Mouse (Mus musculus) liver, embryonic 16.5 days (tissue): ENCODE measurements around the gene Arnt. TPM values are rescaled to one million over a fixed set of nuclear protein-coding genes. Genes with fewer than 3 reads are reported as not detected.
A peak's percentile ranks its signal among the peaks of the same experiment; 100 is the strongest.

ENCODE experiments used
- ATAC-seq: fragments of 200-750 bp; cut with Nextera tagmentation; 2 replicates; pipeline ENCODE4 v1.8.0; 2017; ENCODE audit warnings: low read depth, mild to moderate bottlenecking, moderate number of reproducible peaks, moderate library complexity
- H3K27ac ChIP-seq: fragments of 300-500 bp; sonication (generic); 2 replicates; pipeline ENCODE4 v1.5.1; 2014; ENCODE audit warnings: mild to moderate bottlenecking, low read length
- H3K27me3 ChIP-seq: fragments of 300-500 bp; sonication (generic); 2 replicates; pipeline ENCODE4 v1.6.1; 2014; ENCODE audit warnings: low read depth, low read length, mixed read lengths; ENCODE audit not compliant: control insufficient read depth, insufficient read depth
- H3K36me3 ChIP-seq: fragments of 300-500 bp; sonication (generic); 2 replicates; pipeline ENCODE4 v1.6.1; 2014; ENCODE audit warnings: mild to moderate bottlenecking; ENCODE audit not compliant: control insufficient read depth, insufficient read depth
- H3K4me1 ChIP-seq: fragments of 300-500 bp; sonication (generic); 2 replicates; pipeline ENCODE4 v1.6.1; 2014; ENCODE audit warnings: low read depth, low read length, mixed read lengths; ENCODE audit not compliant: control insufficient read depth
- H3K4me2 ChIP-seq: fragments of 300-500 bp; sonication (generic); 2 replicates; pipeline ENCODE4 v1.6.1; 2014; ENCODE audit warnings: low read depth, low read length, mixed read lengths
- H3K4me3 ChIP-seq: fragments of 300-500 bp; sonication (generic); 2 replicates; pipeline ENCODE4 v1.5.1; 2014; ENCODE audit warnings: low read depth, mild to moderate bottlenecking, low read length
- H3K9ac ChIP-seq: fragments of 300-500 bp; sonication (generic); 2 replicates; pipeline ENCODE4 v1.6.1; 2014; ENCODE audit warnings: low read depth, low read length
- H3K9me3 ChIP-seq: fragments of 300-500 bp; sonication (generic); replicated peaks from 2 replicates; pipeline ENCODE4 v1.6.1; 2016; ENCODE audit warnings: low read length; ENCODE audit not compliant: control insufficient read depth
- WGBS: fragments of 180-500 bp; shearing (Covaris S2); extraction: QIAGEN DNeasy Blood & Tissue Kit; methylation state at CpG from one replicate; pipeline ENCODE4 v1.1.7; 2014; ENCODE audit not compliant: insufficient replicate concordance; 5-methylcytosine and 5-hydroxymethylcytosine counted together
- polyA plus RNA-seq: library from polyadenylated mRNA; unstranded; fragments of >200 nt; fragmentation: Nextera tagmentation; extraction: Ambion mirVana; gene quantifications from 2 replicates; pipeline ENCODE4 v1.2.1, GENCODE M21; 2015

Gene Arnt
- polyA plus RNA-seq, 1 experiment from 2014 or later = 16.9 TPM

- Histone ChIP-seq H3K4me1 (peaks cover 65% of the 10 kb centered on the region), H3K36me3 (no peaks in the 10 kb centered on the region), H3K9ac (peak overlapping the region; percentile 66), H3K4me2 (peak overlapping the region; percentile 60), H3K27ac (peak overlapping the region; percentile 93), H3K9me3 (no peaks in the 10 kb centered on the region), H3K27me3 (no peaks in the 10 kb centered on the region), H3K4me3 (peak overlapping the region; percentile 36)
- peak; percentile 84 for ATAC-seq
- 31% methylated on average over 3 of the region's 3 CpGs for WGBS
Observed at GRCm38 (mm10) chr3:95516614-95517041, 82.4 kb downstream of the Arnt start.

- Histone ChIP-seq H3K4me3 (no peak overlapping the region), H3K4me1 (peaks cover 65% of the 10 kb centered on the region)
Observed at GRCm38 (mm10) chr3:95517493-95517898, 83.3 kb downstream of the Arnt start.

GRCm38 (mm10) chr3:95518891-95519290, 84.7 kb downstream of the Arnt start:
- Histone ChIP-seq H3K4me2 (peak overlapping the region; percentile 51), H3K36me3 (no peaks in the 10 kb centered on the region), H3K9me3 (no peaks in the 10 kb centered on the region), H3K4me1 (peaks cover 67% of the 10 kb centered on the region), H3K27me3 (no peaks in the 10 kb centered on the region), H3K4me3 (0 out of 2 replicates have a peak overlapping the region, but pooled peaks have one; percentile 2), H3K27ac (peak overlapping the region; percentile 88), H3K9ac (peak overlapping the region; percentile 55)
- 24% methylated on average over 7 of the region's 7 CpGs for WGBS
- peak; percentile 17 for ATAC-seq

More at GRCm38 (mm10) chr3:95517493-95517898, 83.3 kb downstream of the Arnt start:
- H3K9ac ChIP-seq = peak overlapping the region; percentile 66
- H3K27me3 ChIP-seq = no peaks in the 10 kb centered on the region
- no peaks in the 10 kb centered on the region for H3K36me3 ChIP-seq
- H3K9me3 ChIP-seq = no peaks in the 10 kb centered on the region
- WGBS = 12% methylated on average over 10 of the region's 10 CpGs
- peak overlapping the region; percentile 93 for H3K27ac ChIP-seq
- H3K4me2 ChIP-seq = peak overlapping the region; percentile 60
- peak; percentile 14 for ATAC-seq

- 0 out of 2 replicates have a peak overlapping the region, but pooled peaks have one; percentile 2 for H3K4me3 ChIP-seq
- H3K4me1 ChIP-seq = peaks cover 67% of the 10 kb centered on the region
- no peaks in the 10 kb centered on the region for H3K27me3 ChIP-seq
- no peaks in the 10 kb centered on the region for H3K9me3 ChIP-seq
- H3K27ac ChIP-seq = peak overlapping the region; percentile 88
- peak overlapping the region; percentile 51 for H3K4me2 ChIP-seq
- peak; percentile 86 for ATAC-seq
- H3K9ac ChIP-seq = peak overlapping the region; percentile 55
- no peaks in the 10 kb centered on the region for H3K36me3 ChIP-seq
- WGBS = 23% methylated on average over 2 of the region's 2 CpGs
Observed at GRCm38 (mm10) chr3:95519315-95519714, 85.1 kb downstream of the Arnt start.

- H3K27me3 ChIP-seq = no peaks in the 10 kb centered on the region
- H3K4me1 ChIP-seq = peaks cover 64% of the 10 kb centered on the region
- ATAC-seq = no peak
- no peaks in the 10 kb centered on the region for H3K36me3 ChIP-seq
- H3K27ac ChIP-seq = peak overlapping the region; percentile 85
- H3K4me3 ChIP-seq = no peak overlapping the region
- 72% methylated on average over 3 of the region's 3 CpGs for WGBS
- H3K9me3 ChIP-seq = no peaks in the 10 kb centered on the region
- H3K4me2 ChIP-seq = no peak overlapping the region
- 0 out of 2 replicates have a peak overlapping the region, but pooled peaks have one; percentile 33 for H3K9ac ChIP-seq
Observed at GRCm38 (mm10) chr3:95520100-95520499, 85.9 kb downstream of the Arnt start.

- H3K27ac ChIP-seq = peak overlapping the region; percentile 85
- no peak overlapping the region for H3K4me2 ChIP-seq
- no peak overlapping the region for H3K4me3 ChIP-seq
- WGBS = 48% methylated on average over 10 of the region's 10 CpGs
- no peaks in the 10 kb centered on the region for H3K9me3 ChIP-seq
- H3K36me3 ChIP-seq = no peaks in the 10 kb centered on the region
- no peak for ATAC-seq
- no peaks in the 10 kb centered on the region for H3K27me3 ChIP-seq
- H3K9ac ChIP-seq = no peak overlapping the region
- peaks cover 61% of the 10 kb centered on the region for H3K4me1 ChIP-seq
Observed at GRCm38 (mm10) chr3:95521168-95521567, 87.0 kb downstream of the Arnt start.

- ATAC-seq = no peak
- Histone ChIP-seq H3K4me2 (no peak overlapping the region), H3K36me3 (no peaks in the 10 kb centered on the region), H3K27me3 (no peaks in the 10 kb centered on the region), H3K4me1 (peaks cover 42% of the 10 kb centered on the region), H3K9ac (no peak overlapping the region), H3K27ac (peak overlapping the region; percentile 52), H3K4me3 (no peak overlapping the region), H3K9me3 (no peaks in the 10 kb centered on the region)
- 11% methylated on average over 3 of the region's 3 CpGs for WGBS
Observed at GRCm38 (mm10) chr3:95523662-95524061, 89.5 kb downstream of the Arnt start.

GRCm38 (mm10) chr3:95524673-95525072, 90.5 kb downstream of the Arnt start:
- Histone ChIP-seq H3K36me3 (no peaks in the 10 kb centered on the region), H3K9me3 (no peaks in the 10 kb centered on the region), H3K27me3 (no peaks in the 10 kb centered on the region), H3K4me2 (no peak overlapping the region), H3K4me3 (no peak overlapping the region), H3K4me1 (peaks cover 32% of the 10 kb centered on the region), H3K27ac (no peak overlapping the region), H3K9ac (no peak overlapping the region)
- 54% methylated on average over 2 of the region's 2 CpGs for WGBS
- ATAC-seq = no peak

- Histone ChIP-seq H3K4me1 (peaks cover 20% of the 10 kb centered on the region), H3K27ac (0 out of 2 replicates have a peak overlapping the region, but pooled peaks have one; percentile 7), H3K4me2 (no peak overlapping the region), H3K27me3 (no peaks in the 10 kb centered on the region), H3K4me3 (no peak overlapping the region), H3K36me3 (no peaks in the 10 kb centered on the region), H3K9ac (no peak overlapping the region), H3K9me3 (no peaks in the 10 kb centered on the region)
- ATAC-seq = peak; percentile 60
Observed at GRCm38 (mm10) chr3:95526111-95526510, 91.9 kb downstream of the Arnt start.
